Mouse (Mus musculus): ENCODE results near the gene Ipo9.

Ipo9 gene

GRCm38 (mm10) chr1:135426645-135427044 lies 3.7 kb downstream of the Ipo9 start:
- DNase-seq, result no peak

DNA sequence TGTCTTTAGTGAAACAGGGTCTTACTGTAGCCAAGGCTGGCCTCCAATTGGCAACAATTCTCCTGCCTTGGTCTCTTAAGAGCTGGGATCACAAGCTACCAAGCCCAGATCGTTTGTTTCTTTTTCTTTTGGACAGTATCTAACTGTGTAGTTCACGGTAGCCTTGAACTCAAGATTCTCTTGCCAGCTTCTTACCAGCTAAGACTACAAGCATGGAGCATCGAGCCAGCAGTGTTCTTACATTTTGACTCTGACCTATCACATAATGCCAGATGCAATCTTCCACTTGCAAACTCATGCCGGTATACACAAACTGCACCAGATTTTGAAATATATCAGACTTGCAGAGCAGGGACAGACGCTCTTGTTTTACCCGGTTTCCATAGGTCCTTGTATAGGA lies 7.5 kb downstream of the Ipo9 start:
- no peak for DNase-seq

GRCm38 (mm10) chr1:135413996-135414395 lies 16.3 kb downstream of the Ipo9 start:
- no peak for DNase-seq

DNA sequence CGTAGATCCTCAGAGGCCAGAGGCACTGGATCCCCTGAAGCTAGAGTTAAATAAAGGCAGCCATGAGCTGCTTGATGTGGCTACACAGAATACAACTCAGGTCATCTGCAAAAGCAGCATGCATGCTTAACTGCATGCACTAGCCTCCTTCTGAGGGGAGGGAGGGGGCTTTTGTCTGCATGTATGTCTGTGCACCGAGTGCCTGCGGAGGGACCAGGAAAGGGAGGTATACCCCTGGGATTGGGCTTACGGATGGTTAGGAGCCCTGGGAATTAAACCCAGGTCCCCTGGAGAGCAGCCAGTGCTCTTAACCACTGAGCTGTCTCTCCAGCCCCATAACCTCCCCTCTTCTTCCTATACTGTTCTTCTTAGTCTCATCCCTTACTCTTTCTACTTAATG lies 18.2 kb downstream of the Ipo9 start:
- DNase-seq, result no peak

- peak; percentile 62 for DNase-seq
Observed at GRCm38 (mm10) chr1:135410967-135411366, 19.3 kb downstream of the Ipo9 start.

DNA sequence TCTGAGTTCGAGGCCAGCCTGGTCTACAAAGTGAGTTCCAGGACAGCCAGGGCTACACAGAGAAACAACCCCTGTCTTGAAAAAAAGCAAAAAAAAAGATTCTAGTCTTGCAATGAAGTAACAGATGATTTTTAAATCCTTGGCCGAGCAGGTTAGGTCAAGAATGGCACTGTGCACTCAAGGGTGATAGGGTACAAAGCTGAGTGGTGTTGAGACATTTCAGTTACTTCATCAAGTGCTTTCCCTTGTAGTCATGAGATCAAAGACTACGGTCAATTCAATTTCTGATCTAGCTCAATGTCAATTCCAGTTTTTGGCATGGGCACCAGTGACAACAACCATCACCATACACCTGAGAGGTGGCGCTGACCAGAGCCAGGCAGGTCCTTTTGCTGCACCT lies 21.3 kb downstream of the Ipo9 start:
- DNase-seq, result no peak

GRCm38 (mm10) chr1:135405356-135405755 lies 24.9 kb downstream of the Ipo9 start:
- DNase-seq, result no peak

GRCm38 (mm10) chr1:135401452-135402110 lies 28.7 kb downstream of the Ipo9 start:
- DNase-seq, result no peak

- DNase-seq, result no peak
Observed at GRCm38 (mm10) chr1:135399466-135399865, 30.8 kb downstream of the Ipo9 start.

DNA sequence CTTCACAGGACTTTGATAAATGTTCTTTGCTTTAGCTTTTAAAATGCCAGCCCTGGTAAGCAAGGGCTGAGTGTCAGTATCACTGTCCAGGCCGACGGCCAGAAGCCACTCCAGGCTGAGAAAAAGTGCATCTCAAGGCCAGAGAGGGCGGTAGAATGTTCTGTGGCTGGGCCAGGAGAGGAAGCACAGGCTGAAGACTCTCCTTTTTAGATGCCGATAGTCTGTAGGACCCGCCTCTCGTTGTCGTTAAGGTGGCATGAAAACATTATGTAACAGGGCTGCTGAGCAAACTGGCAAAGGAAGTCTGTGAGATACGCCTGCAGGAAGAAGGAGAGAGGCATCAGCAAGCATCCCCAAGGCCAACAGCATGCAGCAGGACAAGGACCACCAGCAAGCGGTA lies 45.1 kb downstream of the Ipo9 start:
- no peak for DNase-seq

GRCm38 (mm10) chr1:135384171-135384570 lies 46.1 kb downstream of the Ipo9 start:
- no peak for DNase-seq

GRCm38 (mm10) chr1:135381560-135381959 lies 48.7 kb downstream of the Ipo9 start:
- peak; percentile 33 for DNase-seq

DNA sequence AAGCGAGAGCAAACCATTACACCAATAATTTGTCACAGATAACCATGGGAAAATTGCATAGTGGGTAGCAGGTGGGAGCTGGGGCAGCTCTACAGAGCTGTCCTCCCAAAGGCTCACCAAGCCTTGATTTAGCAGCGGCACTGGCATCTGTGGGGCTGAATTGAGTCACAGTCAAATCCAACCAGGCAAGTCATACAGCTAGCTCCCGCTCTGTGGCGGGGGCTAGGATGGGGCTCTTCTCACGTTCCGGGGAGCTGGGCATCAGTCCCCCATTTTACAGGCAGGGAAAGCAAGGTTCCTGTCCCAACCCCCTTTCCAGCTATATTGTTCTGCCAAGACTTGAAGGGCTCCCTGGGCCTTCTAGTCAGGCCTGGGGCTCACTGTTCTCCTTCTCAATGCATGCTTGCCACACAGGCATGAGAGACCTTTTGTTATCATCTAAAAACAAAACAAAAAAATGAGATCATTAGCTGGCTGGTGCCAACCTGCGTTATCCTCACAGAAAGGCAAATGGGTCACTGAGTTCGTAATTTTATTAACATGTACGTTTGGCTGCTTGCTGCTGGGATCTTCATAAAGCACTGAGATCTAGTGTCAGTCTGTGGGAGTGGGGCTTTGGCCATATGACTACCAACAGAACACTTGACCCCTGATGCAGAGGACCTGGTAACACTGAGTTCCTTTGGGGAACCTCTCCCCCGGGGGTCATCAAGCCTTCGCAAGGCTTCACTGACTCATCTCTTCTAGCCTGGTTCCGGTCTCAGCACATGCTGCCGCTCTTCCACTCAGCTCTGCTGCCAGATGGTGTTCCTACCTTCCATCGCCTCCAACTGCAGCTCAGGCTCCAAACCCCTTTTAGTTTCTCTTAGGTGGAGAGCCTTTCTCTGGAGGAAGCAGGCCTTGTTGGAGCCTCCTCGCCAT lies 50.0 kb downstream of the Ipo9 start:
- DNase-seq, result no peak

DNA sequence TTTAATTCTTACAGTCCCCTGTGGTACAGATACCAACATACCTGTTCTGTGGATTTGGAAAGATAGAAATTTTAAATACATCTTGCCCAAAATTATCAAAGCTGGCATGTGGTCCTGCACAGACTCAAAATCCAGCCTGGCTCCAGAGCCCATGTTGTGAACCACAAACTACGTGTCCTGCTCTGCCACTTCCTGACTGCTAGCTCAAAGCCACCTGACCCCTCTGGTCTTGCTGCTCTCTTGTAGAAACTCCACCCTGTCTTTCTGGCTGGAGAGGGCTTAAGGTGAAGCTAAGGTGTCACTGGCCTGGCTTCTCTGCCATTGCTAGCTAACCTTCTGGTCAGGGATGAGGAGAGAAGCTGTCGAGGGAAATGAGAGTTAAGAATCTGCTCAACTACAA lies 51.3 kb downstream of the Ipo9 start:
- no peak for DNase-seq

DNA sequence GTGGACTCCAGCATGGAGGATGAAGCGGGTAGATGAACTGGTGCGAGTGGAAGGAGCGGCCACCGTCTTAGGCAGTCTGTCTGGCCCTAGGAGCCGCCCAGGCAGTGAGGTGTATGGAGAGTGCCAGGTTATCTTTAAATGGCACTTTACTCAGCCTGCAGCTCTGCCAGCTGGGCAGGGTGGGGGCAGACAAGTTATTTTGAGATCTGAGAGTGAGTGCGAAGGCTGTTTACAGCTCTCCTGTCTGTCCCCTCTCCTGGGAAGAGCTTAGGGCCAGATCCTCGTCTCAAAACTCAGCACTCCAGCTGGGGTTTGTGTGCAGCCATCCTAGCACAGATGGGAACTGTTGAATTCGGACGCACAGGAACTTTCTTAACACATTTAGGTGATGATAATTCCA lies 51.7 kb downstream of the Ipo9 start:
- no peak for DNase-seq

DNA sequence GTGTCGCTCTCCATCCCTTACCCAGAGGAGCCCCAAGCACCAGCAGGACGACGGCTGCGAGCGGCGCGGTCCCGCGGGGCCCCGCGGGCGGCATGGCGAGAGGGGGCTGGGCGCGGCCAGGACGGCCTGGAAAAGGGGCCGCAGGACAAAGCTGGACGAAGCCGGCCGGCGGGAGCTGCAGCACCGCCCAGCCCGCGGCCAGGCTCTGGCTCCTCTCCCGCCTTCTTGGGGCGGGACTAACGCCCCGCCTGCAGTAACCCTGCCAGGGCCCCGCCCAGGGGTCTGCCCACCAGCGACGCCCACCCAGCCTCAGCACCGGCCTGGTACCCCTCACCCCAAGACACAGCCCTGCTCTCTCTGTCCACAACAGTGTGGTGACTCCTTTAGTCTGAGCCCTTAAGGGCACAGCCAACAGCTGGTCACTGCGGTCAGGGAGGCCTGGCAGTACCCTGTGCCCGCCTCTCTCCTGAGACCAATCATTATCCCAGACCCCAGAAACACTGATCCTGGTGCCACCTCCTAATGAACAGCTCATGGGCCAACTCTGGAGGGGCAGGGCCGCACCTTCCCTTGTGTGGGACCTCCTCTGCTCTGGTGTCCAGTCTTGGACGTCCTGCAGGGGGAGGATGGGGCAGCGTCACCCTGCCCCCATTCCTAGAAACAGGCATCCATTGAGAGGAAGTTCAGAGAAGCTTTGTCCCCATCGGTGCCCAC lies 55.3 kb downstream of the Ipo9 start, which contains the start of gene Shisa4:
TSS of gene Shisa4 (minus strand) at position 370 of the 714 bp plus-strand sequence.
- peak; percentile 62 for DNase-seq

- DNase-seq, result peak; percentile 25
Observed at GRCm38 (mm10) chr1:135374175-135374867, 56.0 kb downstream of the Ipo9 start.

DNA sequence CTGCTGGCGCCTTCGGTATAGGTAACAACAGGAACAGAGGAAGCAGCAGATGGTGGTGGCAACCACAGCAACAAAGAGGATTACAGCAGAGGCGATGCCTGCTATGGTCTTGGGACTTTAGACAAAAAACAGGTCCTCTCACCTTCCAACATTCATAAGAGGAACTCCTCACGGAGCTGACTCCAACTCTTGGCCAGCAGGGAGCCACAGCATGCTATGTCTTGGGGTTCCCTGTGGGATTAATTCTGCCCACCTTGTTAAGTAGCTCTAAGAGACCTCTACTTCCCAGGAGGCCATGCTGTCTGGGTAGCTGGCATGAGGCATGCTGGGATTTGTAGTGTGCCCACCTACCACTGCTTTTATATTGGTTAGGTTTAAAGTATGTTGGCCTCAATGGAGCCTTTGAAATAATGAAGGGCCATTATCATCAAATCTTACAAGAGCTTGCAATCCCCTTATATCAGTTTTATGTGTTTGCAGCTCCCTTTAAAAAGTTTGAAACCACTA lies 57.1 kb downstream of the Ipo9 start:
- DNase-seq, result no peak

- DNase-seq, result no peak
Observed at GRCm38 (mm10) chr1:135369415-135369814, 60.9 kb downstream of the Ipo9 start.

- DNase-seq, result peak; percentile 85
Observed at GRCm38 (mm10) chr1:135368982-135369381, 61.3 kb downstream of the Ipo9 start.

DNA sequence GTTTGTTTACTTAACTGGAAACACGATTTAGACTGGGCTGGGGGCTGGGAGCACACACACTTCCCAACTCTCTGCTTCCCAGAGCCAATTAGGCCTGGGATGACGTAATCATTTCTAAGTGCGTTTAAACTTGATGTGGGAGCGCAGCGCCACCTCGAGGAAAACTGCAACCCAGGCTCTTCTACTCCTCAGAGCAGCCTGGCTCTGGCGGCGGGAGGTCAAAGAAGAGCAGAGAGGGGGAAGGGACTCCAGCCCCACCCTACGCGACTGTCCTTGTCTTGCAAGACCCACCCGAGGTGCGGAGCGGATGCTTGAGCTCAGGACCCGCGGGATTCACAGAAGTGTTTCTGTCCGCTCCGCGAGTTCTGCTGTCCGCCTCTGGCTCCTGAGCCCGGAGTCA lies 62.1 kb downstream of the Ipo9 start:
- DNase-seq, result peak; percentile 92

DNA sequence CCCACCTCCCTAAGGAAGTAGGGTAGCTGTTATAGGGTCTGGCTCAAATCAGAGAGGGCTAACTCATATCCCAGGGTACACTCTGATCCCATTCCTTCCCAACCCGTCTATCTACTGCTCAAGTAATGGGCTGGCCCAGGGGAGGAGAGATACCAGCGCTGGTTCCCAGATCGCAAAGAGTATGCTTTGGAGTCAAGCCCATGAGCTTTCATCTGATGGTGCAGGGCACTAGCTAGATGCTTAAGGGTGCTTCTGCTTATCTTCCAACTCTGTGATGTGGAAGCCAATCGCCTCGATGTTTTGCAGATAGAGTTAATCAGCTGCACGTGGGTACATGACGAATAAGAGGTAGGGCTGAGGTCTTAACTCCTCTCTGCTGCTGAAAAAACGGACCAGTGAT lies 62.7 kb downstream of the Ipo9 start:
- DNase-seq, result no peak

- DNase-seq, result no peak
Observed at GRCm38 (mm10) chr1:135367005-135367404, 63.3 kb downstream of the Ipo9 start.

All from kidney, adult 9 months (tissue).